Mouse (Mus musculus): ENCODE measurements around the gene Lrrc52. TPM values are rescaled to one million over a fixed set of nuclear protein-coding genes. Genes with fewer than 3 reads are reported as not detected.

Gene Lrrc52
- total and polyA plus RNA-seq, 3 experiments: not detected

DNA sequence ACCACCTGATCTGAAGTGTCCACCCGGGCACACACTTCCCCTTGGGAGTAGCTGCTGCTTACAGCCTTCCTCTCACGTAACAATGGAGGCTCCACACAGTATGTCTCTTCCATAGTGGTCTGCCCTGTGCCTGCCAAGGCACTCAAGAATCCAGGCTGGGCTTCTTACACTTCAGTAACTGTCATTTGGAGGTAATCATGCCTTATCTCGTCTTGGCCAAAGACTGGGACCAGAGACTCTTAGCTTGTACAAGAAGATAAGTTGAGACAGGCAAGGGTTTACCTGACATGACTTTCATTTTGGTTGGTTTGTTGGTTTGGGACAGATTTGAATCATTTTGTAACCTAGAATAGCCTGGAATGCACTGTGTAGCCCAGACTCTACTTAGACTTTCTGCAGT is 13.5 kb downstream of the Lrrc52 start:
- Histone ChIP-seq H3K9me3 (replicated peaks; ENCODE audit: low read length) (no peaks in the 10 kb centered on the region), H3K9ac (ENCODE audit: insufficient read depth, low read depth) (no peak overlapping the region), H3K36me3 (replicated peaks in 1 of 2; ENCODE audit: control insufficient read depth in 1 of 2, insufficient read depth in 1 of 2, low read length in 1 of 2) (no peaks in the 10 kb centered on the region), H3K27me3 (replicated peaks) (peaks cover 89% of the 10 kb centered on the region), H3K4me1 (ENCODE audit: control insufficient read depth in 1 of 2, insufficient read depth in 2 of 2) (no peaks in the 10 kb centered on the region), H3K4me3 (replicated peaks in 1 of 3; ENCODE audit: low read depth in 2 of 3, low read length in 2 of 3, poor library complexity in 1 of 3) (no peak overlapping the region), H3K4me2 (ENCODE audit: insufficient read depth, low read depth, poor library complexity, severe bottlenecking) (no peak overlapping the region), H3K79me2 (replicated peaks; ENCODE audit: control insufficient read depth, extremely low read depth, insufficient read depth, poor library complexity, severe bottlenecking) (no peaks in the 10 kb centered on the region), H3K27ac (ENCODE audit: insufficient read depth, low read depth) (no peak overlapping the region)
- dilution Hi-C loops (cut with MboI; ENCODE audit: extremely low pct_ligation_motif_present, extremely low pct_unique_long_range_greater_than_20kb, low sequenced_read_pairs) (no loop called here), in situ Hi-C loops (cut with MboI; ENCODE audit: low pct_ligation_motif_present, low pct_unique_long_range_greater_than_20kb, low sequenced_read_pairs) (no loop called here)
- no peak for DNase-seq (ENCODE audit: extremely low read depth)
- no peak for TF ChIP-seq ETS1 (conservative IDR thresholded peaks at IDR 0.05; ENCODE audit: low read depth, low read length)
- no peak for TF ChIP-seq ZMIZ1 (IDR thresholded peaks at IDR 0.05; ENCODE audit: low read depth, low read length)
- TF ChIP-seq ZKSCAN1 (IDR thresholded peaks at IDR 0.05; ENCODE audit: borderline replicate concordance, low read depth, low read length): no peak
- TF ChIP-seq ZC3H11A (IDR thresholded peaks at IDR 0.05; ENCODE audit: low read depth, low read length): no peak
- TF ChIP-seq EP300 (IDR thresholded peaks at IDR 0.05; ENCODE audit: low read length): no peak
- TF ChIP-seq GABPA (IDR thresholded peaks at IDR 0.05; ENCODE audit: insufficient replicate concordance, low read depth, low read length): no peak
- no peak for TF ChIP-seq CHD2 (IDR thresholded peaks at IDR 0.05; ENCODE audit: low read length)
- no peak for TF ChIP-seq MEF2A (IDR thresholded peaks at IDR 0.05; ENCODE audit: borderline replicate concordance, low read depth, low read length)
- TF ChIP-seq SMC3 (IDR thresholded peaks at IDR 0.05; ENCODE audit: low read depth, low read length): no peak
- TF ChIP-seq MAFK (IDR thresholded peaks at IDR 0.05; ENCODE audit: insufficient replicate concordance, low read length): no peak
- no peak for TF ChIP-seq USF1 (IDR thresholded peaks at IDR 0.05; ENCODE audit: low read depth, low read length)
- TF ChIP-seq E2F4 (IDR thresholded peaks at IDR 0.05; ENCODE audit: insufficient replicate concordance, low read depth, low read length): no peak
- TF ChIP-seq JUND (conservative IDR thresholded peaks at IDR 0.05; ENCODE audit: low read depth, low read length): no peak
- no peak for TF ChIP-seq BHLHE40 (IDR thresholded peaks at IDR 0.05; ENCODE audit: low read depth, low read length)
- no peak for TF ChIP-seq ZNF384 (IDR thresholded peaks at IDR 0.05; ENCODE audit: low read depth, low read length)

DNA sequence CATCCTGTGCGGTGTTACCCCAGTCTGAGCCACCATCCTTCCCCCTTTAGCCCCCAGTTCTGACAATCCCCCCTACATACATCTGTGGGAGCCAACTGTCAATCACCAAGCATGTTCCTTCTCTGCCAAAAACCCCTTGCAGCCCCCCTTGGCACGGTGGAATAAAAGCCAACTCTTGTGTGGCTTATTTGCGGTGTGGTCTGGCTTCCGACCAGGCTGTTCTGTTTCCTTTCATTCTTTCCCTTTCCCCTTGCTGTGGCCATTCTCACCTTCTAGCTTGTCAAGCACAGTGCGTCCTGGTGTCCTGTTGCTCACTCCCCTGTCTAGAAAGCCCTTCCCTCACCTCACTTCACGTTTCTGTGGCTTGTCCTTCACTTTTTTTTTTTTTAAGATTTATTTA is 14.1 kb downstream of the Lrrc52 start:
- Histone ChIP-seq H3K4me2 (ENCODE audit: insufficient read depth, low read depth, poor library complexity, severe bottlenecking) (no peak overlapping the region), H3K79me2 (replicated peaks; ENCODE audit: control insufficient read depth, extremely low read depth, insufficient read depth, poor library complexity, severe bottlenecking) (no peaks in the 10 kb centered on the region), H3K9ac (ENCODE audit: insufficient read depth, low read depth) (no peak overlapping the region), H3K27me3 (replicated peaks) (peaks cover 88% of the 10 kb centered on the region), H3K4me1 (ENCODE audit: control insufficient read depth in 1 of 2, insufficient read depth in 2 of 2) (no peaks in the 10 kb centered on the region), H3K27ac (ENCODE audit: insufficient read depth, low read depth) (no peak overlapping the region), H3K36me3 (replicated peaks in 1 of 2; ENCODE audit: control insufficient read depth in 1 of 2, insufficient read depth in 1 of 2, low read length in 1 of 2) (no peaks in the 10 kb centered on the region), H3K4me3 (replicated peaks in 1 of 3; ENCODE audit: low read depth in 2 of 3, low read length in 2 of 3, poor library complexity in 1 of 3) (no peak overlapping the region), H3K9me3 (replicated peaks; ENCODE audit: low read length) (no peaks in the 10 kb centered on the region)
- dilution Hi-C loops (cut with MboI; ENCODE audit: extremely low pct_ligation_motif_present, extremely low pct_unique_long_range_greater_than_20kb, low sequenced_read_pairs): no loop called here
- TF ChIP-seq MXI1 (IDR thresholded peaks at IDR 0.05; ENCODE audit: low read depth, low read length) (no peak), USF2 (conservative IDR thresholded peaks at IDR 0.05; ENCODE audit: low read depth, low read length) (no peak), ZKSCAN1 (IDR thresholded peaks at IDR 0.05; ENCODE audit: borderline replicate concordance, low read depth, low read length) (no peak), RAD21 (IDR thresholded peaks at IDR 0.05; ENCODE audit: low read depth, low read length) (no peak), CHD1 (IDR thresholded peaks at IDR 0.05; ENCODE audit: low read depth, low read length) (no peak), TCF12 (IDR thresholded peaks at IDR 0.05; ENCODE audit: low read depth, low read length) (no peak), NRF1 (IDR thresholded peaks at IDR 0.05; ENCODE audit: low read depth, low read length) (no peak), ZNF384 (IDR thresholded peaks at IDR 0.05; ENCODE audit: low read depth, low read length) (no peak), CHD2 (IDR thresholded peaks at IDR 0.05; ENCODE audit: low read length) (no peak), GABPA (IDR thresholded peaks at IDR 0.05; ENCODE audit: insufficient replicate concordance, low read depth, low read length) (no peak), SMC3 (IDR thresholded peaks at IDR 0.05; ENCODE audit: low read depth, low read length) (no peak), JUN (IDR thresholded peaks at IDR 0.05; ENCODE audit: insufficient read depth, low read depth, low read length) (no peak), MYC (IDR thresholded peaks at IDR 0.05; ENCODE audit: low read depth, low read length) (no peak), POLR2A (IDR thresholded peaks at IDR 0.05; ENCODE audit: low read depth, low read length) (no peak), E2F4 (IDR thresholded peaks at IDR 0.05; ENCODE audit: insufficient replicate concordance, low read depth, low read length) (no peak), IRF4 (IDR thresholded peaks at IDR 0.05; ENCODE audit: low read depth, low read length) (no peak), UBTF (IDR thresholded peaks at IDR 0.05; ENCODE audit: low read depth, low read length) (no peak)
- in situ Hi-C loops (cut with MboI; ENCODE audit: low pct_ligation_motif_present, low pct_unique_long_range_greater_than_20kb, low sequenced_read_pairs): no loop called here
- DNase-seq (ENCODE audit: extremely low read depth): no peak

Measured in CH12.LX (cell line).